Mouse (Mus musculus) hindbrain, embryonic 15.5 days (tissue): ENCODE measurements at regions not wholly inside any gene's neighbourhood (a gene's known extent, or its start where the extent isn't known, plus 50 kb on each side); places are given as distances from the start of the nearest gene placed in this dataset.

Experiments used
- ATAC-seq: fragments of 200-750 bp; cut with Nextera tagmentation; 2 replicates; pipeline ENCODE4 v1.8.0; 2017; ENCODE audit warnings: low read depth, moderate number of reproducible peaks, moderate TSS enrichment; ENCODE audit not compliant: low FRiP score
- H3K27ac ChIP-seq: fragments of 300-500 bp; sonication (generic); replicated peaks from 2 replicates; pipeline ENCODE4 v1.5.1; 2015; ENCODE audit warnings: mild to moderate bottlenecking, inconsistent platforms
- H3K27me3 ChIP-seq: fragments of 300-500 bp; sonication (generic); 2 replicates; pipeline ENCODE4 v1.6.1; 2015; ENCODE audit warnings: control low read depth, inconsistent platforms
- H3K36me3 ChIP-seq: fragments of 300-500 bp; sonication (generic); 2 replicates; pipeline ENCODE4 v1.6.1; 2015; ENCODE audit warnings: control low read depth, inconsistent platforms
- H3K4me1 ChIP-seq: fragments of 300-500 bp; sonication (generic); replicated peaks from 2 replicates; pipeline ENCODE4 v1.6.1; 2015; ENCODE audit warnings: control low read depth, inconsistent platforms
- H3K4me2 ChIP-seq: fragments of 300-500 bp; sonication (generic); 2 replicates; pipeline ENCODE4 v1.6.1; 2015; ENCODE audit warnings: moderate library complexity, mild to moderate bottlenecking, inconsistent platforms
- H3K4me3 ChIP-seq: fragments of 300-500 bp; sonication (generic); 2 replicates; pipeline ENCODE4 v1.5.1; 2015; ENCODE audit warnings: mild to moderate bottlenecking, inconsistent platforms
- H3K9ac ChIP-seq: fragments of 300-500 bp; sonication (generic); 2 replicates; pipeline ENCODE4 v1.6.1; 2015; ENCODE audit warnings: inconsistent platforms
- H3K9me3 ChIP-seq: fragments of 300-500 bp; sonication (generic); 2 replicates; pipeline ENCODE4 v1.6.1; 2016; ENCODE audit warnings: control low read depth, inconsistent platforms
- WGBS: fragments of 180-500 bp; shearing (Covaris S2); methylation state at CpG from one replicate; pipeline ENCODE4 v1.1.7; 2015; 5-methylcytosine and 5-hydroxymethylcytosine counted together

DNA sequence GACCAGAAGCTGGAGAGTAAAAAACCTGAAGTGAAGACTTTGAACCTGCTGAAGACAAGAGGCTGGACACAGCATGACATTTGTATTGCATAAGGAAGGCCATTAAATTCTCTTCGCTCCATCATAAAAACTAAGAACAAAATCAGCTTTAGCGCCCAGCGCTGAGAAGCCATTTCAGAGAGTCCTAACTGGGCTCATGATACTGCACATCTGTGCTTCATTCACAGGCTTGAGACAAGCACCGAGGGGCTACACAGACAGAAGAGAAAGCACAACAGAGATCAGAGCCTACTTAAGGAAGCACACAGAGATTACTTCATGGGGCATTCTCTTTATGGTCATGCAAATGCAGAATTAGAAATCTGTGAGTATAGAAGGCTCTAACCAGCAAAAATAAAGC is 338.2 kb upstream of the G2e3 start:
- H3K36me3 ChIP-seq, result no peaks in the 10 kb centered on the region
- WGBS, result 74% methylated on average over 4 of the region's 4 CpGs
- no peak overlapping the region for H3K27ac ChIP-seq
- H3K27me3 ChIP-seq, result peaks cover 18% of the 10 kb centered on the region; the same call in 1 of the 2 replicates
- ATAC-seq, result no peak
- no peaks in the 10 kb centered on the region for H3K4me1 ChIP-seq
- no peak overlapping the region for H3K9ac ChIP-seq
- H3K9me3 ChIP-seq, result no peaks in the 10 kb centered on the region
- no peak overlapping the region for H3K4me3 ChIP-seq
- H3K4me2 ChIP-seq, result no peak overlapping the region

- H3K27ac ChIP-seq, result peak overlapping the region; percentile 74
- no peak overlapping the region for H3K9ac ChIP-seq
- no peak overlapping the region for H3K4me3 ChIP-seq
- no peaks in the 10 kb centered on the region for H3K36me3 ChIP-seq
- no peaks in the 10 kb centered on the region for H3K9me3 ChIP-seq
- peaks cover 37% of the 10 kb centered on the region for H3K4me1 ChIP-seq
- WGBS, result 8% methylated on average over 12 of the region's 12 CpGs
- peak overlapping the region; percentile 20 for H3K4me2 ChIP-seq
- H3K27me3 ChIP-seq, result peaks cover 17% of the 10 kb centered on the region; the same call in 1 of the 2 replicates
- peak; percentile 78 for ATAC-seq
Measured at GRCm38 (mm10) chr12:51001722-51002592, 345.9 kb upstream of the G2e3 start.

- peak overlapping the region; percentile 74; the same call in 1 of the 2 replicates for H3K27ac ChIP-seq
- peaks cover 13% of the 10 kb centered on the region; the same call in 1 of the 2 replicates for H3K27me3 ChIP-seq
- H3K36me3 ChIP-seq, result no peaks in the 10 kb centered on the region
- H3K9me3 ChIP-seq, result no peaks in the 10 kb centered on the region
- WGBS, result 34% methylated on average over 4 of the region's 4 CpGs
- H3K4me1 ChIP-seq, result peaks cover 37% of the 10 kb centered on the region
- no peak overlapping the region for H3K9ac ChIP-seq
- ATAC-seq, result no peak
- peak overlapping the region; percentile 20 for H3K4me2 ChIP-seq
- H3K4me3 ChIP-seq, result no peak overlapping the region
Measured at GRCm38 (mm10) chr12:51001096-51001495, 346.8 kb upstream of the G2e3 start.

GRCm38 (mm10) chr12:51000281-51001075 is 347.4 kb upstream of the G2e3 start:
- Histone ChIP-seq H3K27ac (peak overlapping the region; percentile 74; the same call in 1 of the 2 replicates), H3K4me1 (peaks cover 37% of the 10 kb centered on the region), H3K9me3 (no peaks in the 10 kb centered on the region), H3K9ac (no peak overlapping the region), H3K4me2 (no peak overlapping the region), H3K27me3 (peaks cover 10% of the 10 kb centered on the region; the same call in 1 of the 2 replicates), H3K4me3 (no peak overlapping the region), H3K36me3 (no peaks in the 10 kb centered on the region)
- WGBS, result 39% methylated on average over 18 of the region's 18 CpGs
- no peak for ATAC-seq

GRCm38 (mm10) chr12:50999295-51000237 is 348.3 kb upstream of the G2e3 start:
- Histone ChIP-seq H3K36me3 (no peaks in the 10 kb centered on the region), H3K27ac (peak overlapping the region; percentile 57; the same call in 1 of the 2 replicates), H3K27me3 (peaks cover 5% of the 10 kb centered on the region; the same call in 1 of the 2 replicates), H3K4me2 (peak overlapping the region; percentile 30; the same call in 1 of the 2 replicates), H3K4me1 (peaks cover 37% of the 10 kb centered on the region), H3K9me3 (no peaks in the 10 kb centered on the region), H3K9ac (no peak overlapping the region), H3K4me3 (no peak overlapping the region)
- WGBS, result 24% methylated on average over 20 of the region's 20 CpGs
- peak; percentile 88 for ATAC-seq

DNA sequence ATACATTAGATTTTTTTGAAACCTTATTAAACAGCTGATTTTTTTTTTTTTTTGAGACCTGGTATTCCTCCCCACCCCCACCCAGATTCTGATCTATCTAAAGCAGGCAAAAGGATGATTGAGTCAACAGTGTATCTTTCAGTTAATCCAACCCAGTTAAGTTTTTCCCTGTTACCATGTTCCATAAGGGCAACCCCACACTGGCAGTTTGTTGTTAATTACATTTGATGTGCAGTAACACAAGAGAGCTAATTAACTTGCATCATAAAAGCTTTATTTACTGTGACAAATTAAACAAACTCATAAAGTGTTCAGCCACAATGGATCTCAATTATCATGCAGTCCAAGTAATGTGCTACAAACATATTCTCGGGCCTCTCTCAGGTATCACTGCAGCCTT is 346.8 kb upstream of the Prkd1 start:
- no peak overlapping the region for H3K4me2 ChIP-seq
- no peak overlapping the region for H3K9ac ChIP-seq
- H3K27me3 ChIP-seq, result no peaks in the 10 kb centered on the region
- H3K27ac ChIP-seq, result no peak overlapping the region
- WGBS, result 70% methylated on average over 1 of the region's 1 CpGs
- H3K4me1 ChIP-seq, result peaks cover 16% of the 10 kb centered on the region
- H3K36me3 ChIP-seq, result no peaks in the 10 kb centered on the region
- no peak for ATAC-seq
- H3K4me3 ChIP-seq, result no peak overlapping the region
- no peaks in the 10 kb centered on the region for H3K9me3 ChIP-seq

DNA sequence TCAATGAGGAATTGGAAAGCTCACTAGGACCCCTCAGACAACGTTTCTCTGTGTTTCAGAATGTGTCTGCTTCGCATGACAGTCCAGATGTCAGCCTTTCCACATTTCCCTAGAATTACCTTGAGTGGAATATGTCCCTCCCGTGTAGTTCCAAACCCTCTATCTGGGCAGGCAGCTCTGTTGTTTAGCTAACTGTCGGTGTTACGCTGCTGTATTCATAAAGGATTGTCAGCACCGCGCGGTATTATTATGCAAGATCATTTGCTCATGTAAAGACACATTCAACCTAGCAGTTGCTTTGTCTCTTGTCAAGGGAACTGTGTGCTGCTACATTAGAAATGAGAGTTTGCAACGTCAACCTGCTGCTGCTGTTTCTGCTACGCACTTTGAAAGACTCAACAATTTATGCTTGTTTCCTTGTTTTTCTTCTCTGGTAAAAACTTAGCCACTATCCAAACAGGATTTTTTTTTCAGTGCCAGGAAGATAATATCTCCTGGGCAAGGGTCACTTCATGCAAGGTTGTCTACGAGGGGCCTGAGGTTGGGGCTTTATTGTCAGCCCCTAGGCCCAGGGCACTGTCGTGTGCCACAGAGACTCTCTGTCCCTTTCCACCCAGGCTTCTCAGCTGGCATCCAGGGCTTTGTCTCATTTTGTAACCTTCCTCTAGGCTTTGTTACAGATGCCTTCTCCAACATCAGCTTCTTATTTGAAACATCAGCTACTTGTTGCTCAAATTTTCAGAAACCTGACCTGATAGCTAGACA is 340.8 kb upstream of the Prkd1 start:
- no peak overlapping the region for H3K9ac ChIP-seq
- no peaks in the 10 kb centered on the region for H3K9me3 ChIP-seq
- H3K36me3 ChIP-seq, result no peaks in the 10 kb centered on the region
- ATAC-seq, result no peak
- H3K4me1 ChIP-seq, result no peaks in the 10 kb centered on the region; the same call in 1 of the 2 replicates
- H3K4me2 ChIP-seq, result no peak overlapping the region
- 37% methylated on average over 12 of the region's 12 CpGs for WGBS
- H3K27ac ChIP-seq, result no peak overlapping the region
- H3K27me3 ChIP-seq, result 0 out of 2 replicates have a peak, but pooled peaks cover 3% of the 10 kb centered on the region
- H3K4me3 ChIP-seq, result no peak overlapping the region

DNA sequence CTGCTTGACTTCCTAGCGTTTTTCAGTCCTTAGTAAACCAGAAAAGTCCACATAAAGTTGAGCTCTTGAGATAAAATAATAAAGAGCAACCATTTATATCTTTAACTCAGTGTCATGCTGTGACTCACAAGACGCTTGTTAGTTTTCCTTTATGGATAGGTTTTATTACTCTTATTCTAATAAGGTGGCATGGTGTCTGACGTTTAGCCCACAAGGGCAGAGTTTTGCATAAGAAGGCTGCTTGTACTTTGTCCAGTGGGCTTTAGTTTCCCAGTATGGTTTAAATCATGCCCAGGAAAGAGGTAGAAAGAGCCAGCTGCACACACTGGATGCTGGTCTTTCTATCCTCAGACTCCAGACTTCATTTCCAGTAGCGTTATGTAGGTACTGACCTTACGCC is 332.4 kb upstream of the Prkd1 start:
- no peak for ATAC-seq
- no peaks in the 10 kb centered on the region for H3K4me1 ChIP-seq
- no peaks in the 10 kb centered on the region for H3K36me3 ChIP-seq
- no peak overlapping the region for H3K9ac ChIP-seq
- H3K4me3 ChIP-seq, result no peak overlapping the region
- H3K27me3 ChIP-seq, result no peaks in the 10 kb centered on the region
- 86% methylated on average over 5 of the region's 5 CpGs for WGBS
- no peak overlapping the region for H3K4me2 ChIP-seq
- H3K9me3 ChIP-seq, result no peaks in the 10 kb centered on the region
- no peak overlapping the region for H3K27ac ChIP-seq

DNA sequence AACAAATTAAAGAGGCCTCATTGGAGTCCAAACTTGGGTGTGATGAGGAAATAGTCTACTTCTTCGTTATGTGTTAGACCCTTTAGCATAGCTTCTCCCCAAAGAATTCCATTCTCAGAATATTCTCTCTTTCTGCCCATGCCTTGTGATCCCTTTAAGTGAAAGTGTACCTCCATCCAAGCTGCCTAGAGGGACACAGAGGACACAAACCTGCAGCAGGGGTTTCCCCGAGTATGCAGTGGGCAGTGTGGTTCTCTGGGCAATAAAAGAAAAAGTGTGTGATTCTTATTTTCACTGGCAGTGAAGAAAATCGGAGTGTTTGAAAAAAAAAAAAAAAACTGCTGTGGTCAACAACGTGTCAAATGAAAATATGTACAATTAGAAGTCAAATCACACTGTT is 331.9 kb upstream of the Prkd1 start:
- Histone ChIP-seq H3K9ac (no peak overlapping the region), H3K4me3 (no peak overlapping the region), H3K27ac (no peak overlapping the region), H3K4me2 (no peak overlapping the region), H3K4me1 (no peaks in the 10 kb centered on the region), H3K36me3 (no peaks in the 10 kb centered on the region), H3K9me3 (no peaks in the 10 kb centered on the region), H3K27me3 (no peaks in the 10 kb centered on the region)
- 79% methylated on average over 4 of the region's 4 CpGs for WGBS
- no peak for ATAC-seq

DNA sequence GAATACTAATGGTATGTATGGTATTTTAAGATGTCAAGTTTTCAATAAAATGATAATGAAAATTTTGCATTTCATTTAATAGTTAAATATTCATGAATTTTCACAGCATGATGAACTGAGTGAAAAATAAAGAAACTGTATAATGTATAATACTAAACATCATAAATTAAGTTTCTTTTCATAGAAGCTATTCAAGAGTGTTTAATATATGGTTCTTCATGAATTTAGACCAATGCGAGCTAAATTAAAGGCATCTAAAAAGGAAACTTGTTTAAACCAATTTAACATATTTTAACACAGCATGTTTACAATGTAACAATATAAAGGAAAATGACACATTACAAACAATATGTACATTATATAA is 321.8 kb upstream of the Prkd1 start:
- Histone ChIP-seq H3K27ac (no peak overlapping the region), H3K4me1 (peaks cover 7% of the 10 kb centered on the region; the same call in 1 of the 2 replicates), H3K27me3 (no peaks in the 10 kb centered on the region), H3K4me2 (no peak overlapping the region), H3K36me3 (no peaks in the 10 kb centered on the region), H3K9ac (no peak overlapping the region), H3K9me3 (no peaks in the 10 kb centered on the region), H3K4me3 (no peak overlapping the region)
- 54% methylated on average over 1 of the region's 1 CpGs for WGBS
- ATAC-seq, result no peak
